Mouse (Mus musculus) kidney, adult 2 months (tissue): ENCODE measurements around the gene Slc4a4. TPM values are rescaled to one million over a fixed set of nuclear protein-coding genes. Genes with fewer than 3 reads are reported as not detected.
A peak's percentile ranks its signal among the peaks of the same experiment; 100 is the strongest.

Experiments used
- DNase-seq: peaks from one replicate; pipeline ENCODE4 v3.0.0; 2021
- H3K27ac ChIP-seq: fragments of 200-500 bp; 2 replicates; pipeline ENCODE4 v1.5.1; 2012; ENCODE audit warnings: low read depth, low read length, control low read depth, inconsistent platforms; ENCODE audit not compliant: insufficient read depth
- H3K27me3 ChIP-seq: fragments of 200-500 bp; replicated peaks from 2 replicates; pipeline ENCODE4 v1.6.1; 2012; ENCODE audit warnings: mild to moderate bottlenecking, moderate library complexity, low read length, inconsistent platforms; ENCODE audit not compliant: control insufficient read depth, insufficient read depth
- H3K36me3 ChIP-seq: fragments of 200-500 bp; 2 replicates; pipeline ENCODE4 v1.6.1; 2012; ENCODE audit warnings: mild to moderate bottlenecking, moderate library complexity, low read length, inconsistent platforms; ENCODE audit not compliant: control insufficient read depth, insufficient read depth
- H3K4me1 ChIP-seq: fragments of 200-500 bp; 2 replicates; pipeline ENCODE4 v1.6.1; 2011; ENCODE audit warnings: low read length; ENCODE audit not compliant: control insufficient read depth, insufficient read depth
- H3K4me3 ChIP-seq: fragments of 200-500 bp; 2 replicates; pipeline ENCODE4 v1.5.1; 2011; ENCODE audit warnings: mild to moderate bottlenecking, low read depth, low read length, control low read depth; ENCODE audit not compliant: insufficient read depth
- CTCF ChIP-seq: fragments of 200-500 bp; conservative IDR thresholded peaks from 2 replicates; pipeline ENCODE4 v1.5.1; 2011; ENCODE audit warnings: low read depth, mild to moderate bottlenecking, control low read depth, low read length, moderate library complexity, mixed read lengths; ENCODE audit not compliant: insufficient read depth, insufficient read length
- POLR2A ChIP-seq: fragments of 200-500 bp; IDR thresholded peaks from one replicate; pipeline ENCODE4 v1.6.1; 2011; ENCODE audit warnings: low read depth, low read length, control low read depth
- WGBS: fragments of 180-500 bp; shearing (Covaris S2); methylation state at CpG from one replicate; pipeline ENCODE4 v1.1.7; 2018; 5-methylcytosine and 5-hydroxymethylcytosine counted together
- polyA plus RNA-seq: library from polyadenylated mRNA; depleted of rRNA; stranded (reverse); fragments of >200 nt; gene quantifications from 2 replicates; pipeline ENCODE4 v1.2.3, GENCODE M21; 2012; rRNA removed

The Slc4a4 gene
- polyA plus RNA-seq, 1 experiment, result 195 TPM

DNA sequence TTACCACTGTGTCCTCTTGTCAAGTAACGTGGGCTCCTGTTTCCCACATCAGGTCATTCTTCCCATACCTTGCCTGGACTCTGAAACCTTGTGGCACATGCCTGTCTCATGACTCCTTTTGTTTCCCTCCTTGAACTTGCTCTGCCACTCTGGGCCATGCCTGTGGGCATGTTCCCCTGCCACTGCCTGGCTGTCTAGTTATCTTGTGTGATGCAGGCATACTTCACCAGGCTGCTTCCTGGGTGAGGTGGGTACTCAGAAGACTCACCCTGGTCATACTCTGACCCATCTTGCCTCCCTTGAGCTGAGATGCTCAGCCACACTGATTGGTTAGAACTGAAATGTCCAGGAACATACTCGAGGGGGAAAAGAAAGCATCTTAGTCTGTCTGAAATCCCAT, 390.4 kb downstream of the Slc4a4 start:
- peak; percentile 27 for DNase-seq
- H3K4me3 ChIP-seq, result no peak overlapping the region
- TF ChIP-seq CTCF, result no peak
- TF ChIP-seq POLR2A, result no peak
- WGBS, result 55% methylated on average over 2 of the region's 2 CpGs
- H3K36me3 ChIP-seq, result no peaks in the 10 kb centered on the region
- peaks cover 10% of the 10 kb centered on the region; the same call in 1 of the 2 replicates for H3K4me1 ChIP-seq
- peak overlapping the region; percentile 95 for H3K27ac ChIP-seq
- H3K27me3 ChIP-seq, result no peaks in the 10 kb centered on the region

- Histone ChIP-seq H3K27ac (peak overlapping the region; percentile 79; the same call in 1 of the 2 replicates), H3K4me3 (no peak overlapping the region), H3K27me3 (no peaks in the 10 kb centered on the region), H3K36me3 (no peaks in the 10 kb centered on the region), H3K4me1 (peaks cover 10% of the 10 kb centered on the region; the same call in 1 of the 2 replicates)
- peak; percentile 92 for DNase-seq
- TF ChIP-seq POLR2A (no peak), CTCF (no peak)
- 29% methylated on average over 5 of the region's 5 CpGs for WGBS
These were observed 391.0 kb downstream of the Slc4a4 start for GRCm38 (mm10) chr5:89277616-89278015.

DNA sequence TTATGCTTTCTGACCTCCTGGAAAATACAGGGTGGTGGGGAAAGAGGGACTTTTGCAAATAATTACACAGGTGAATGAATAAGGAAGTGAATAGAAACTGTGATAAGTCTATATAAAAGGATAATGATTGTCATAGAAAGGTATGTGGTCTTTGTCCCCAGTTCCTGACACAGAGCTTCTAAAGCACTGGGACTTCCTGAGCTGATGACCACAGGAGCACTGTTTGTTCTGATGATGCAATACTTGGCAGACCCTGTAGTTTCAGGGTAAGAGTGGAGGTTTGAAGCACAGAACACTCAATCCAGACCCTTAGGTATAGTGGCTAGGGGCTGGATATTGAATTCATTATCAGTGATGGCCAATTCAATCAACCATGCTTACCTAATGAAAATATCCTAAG, 391.7 kb downstream of the Slc4a4 start:
- Histone ChIP-seq H3K27me3 (no peaks in the 10 kb centered on the region), H3K36me3 (no peaks in the 10 kb centered on the region), H3K4me3 (no peak overlapping the region), H3K4me1 (peaks cover 10% of the 10 kb centered on the region; the same call in 1 of the 2 replicates), H3K27ac (peak overlapping the region; percentile 45)
- peak; percentile 33 for DNase-seq
- TF ChIP-seq CTCF (no peak), POLR2A (no peak)

- TF ChIP-seq CTCF (no peak), POLR2A (no peak)
- no peak for DNase-seq
- Histone ChIP-seq H3K4me3 (no peak overlapping the region), H3K27me3 (no peaks in the 10 kb centered on the region), H3K36me3 (no peaks in the 10 kb centered on the region), H3K27ac (no peak overlapping the region), H3K4me1 (peaks cover 10% of the 10 kb centered on the region; the same call in 1 of the 2 replicates)
- WGBS, result 48% methylated on average over 3 of the region's 3 CpGs
These were observed 393.8 kb downstream of the Slc4a4 start for GRCm38 (mm10) chr5:89280312-89280863.

Other genes with a start within 250 kb of the Slc4a4 start
- gene Grsf1, start 210.6 kb upstream of the Slc4a4 start, polyA plus RNA-seq, result 58.4 and 60.7 TPM in 2 replicates
- 5.3 and 6.7 TPM in 2 replicates for gene Mob1b, start 166.0 kb upstream of the Slc4a4 start, polyA plus RNA-seq
- 1.4 and 2.0 TPM in 2 replicates for gene Dck, start 121.8 kb upstream of the Slc4a4 start, polyA plus RNA-seq